Mouse (Mus musculus) ES-E14 (cell line): ENCODE measurements around the gene Ncln.

Experiments
- CHD2 ChIP-seq: IDR thresholded peaks from 2 replicates; pipeline ENCODE4 v1.6.1; 2014; ENCODE audit warnings: mild to moderate bottlenecking, low read depth, low read length, inconsistent platforms
- HCFC1 ChIP-seq: IDR thresholded peaks from 2 replicates; pipeline ENCODE4 v1.6.1; 2012; ENCODE audit warnings: low read length, inconsistent platforms, borderline replicate concordance; ENCODE audit not compliant: insufficient read depth
- MAFK ChIP-seq: IDR thresholded peaks from 2 replicates; pipeline ENCODE4 v1.6.1; 2014; ENCODE audit warnings: mild to moderate bottlenecking, low read depth, low read length, inconsistent platforms; ENCODE audit not compliant: insufficient read depth
- ZC3H11A ChIP-seq: IDR thresholded peaks from 2 replicates; pipeline ENCODE4 v1.6.1; 2012; ENCODE audit warnings: low read depth, mild to moderate bottlenecking, inconsistent platforms, low read length, borderline replicate concordance

DNA sequence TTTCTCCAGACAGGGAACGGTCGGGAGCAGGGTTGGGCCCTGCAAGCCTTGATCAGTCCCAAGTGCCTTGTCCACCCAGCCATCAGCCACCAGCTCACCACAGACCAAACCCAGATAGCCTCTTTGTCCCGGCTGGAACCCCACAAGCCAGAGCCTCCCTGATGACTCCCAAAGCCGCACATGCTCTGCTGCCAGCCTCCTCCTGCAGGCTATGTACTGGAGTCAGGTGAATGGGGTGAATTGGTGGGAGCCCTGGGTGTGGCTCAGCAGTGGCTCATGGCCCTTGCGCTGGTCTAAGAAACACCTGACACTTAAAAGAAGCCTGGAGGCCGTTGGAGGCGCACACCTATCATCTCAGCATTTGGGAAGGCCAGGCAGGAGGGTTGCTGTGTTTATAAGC lies 33.3 kb downstream of the Ncln start:
- TF ChIP-seq ZC3H11A (no peak), CHD2 (no peak), MAFK (no peak), HCFC1 (no peak)
